Comparison of ENCODE assay signal across 29 mouse cellular contexts in the genomic region with DNA sequence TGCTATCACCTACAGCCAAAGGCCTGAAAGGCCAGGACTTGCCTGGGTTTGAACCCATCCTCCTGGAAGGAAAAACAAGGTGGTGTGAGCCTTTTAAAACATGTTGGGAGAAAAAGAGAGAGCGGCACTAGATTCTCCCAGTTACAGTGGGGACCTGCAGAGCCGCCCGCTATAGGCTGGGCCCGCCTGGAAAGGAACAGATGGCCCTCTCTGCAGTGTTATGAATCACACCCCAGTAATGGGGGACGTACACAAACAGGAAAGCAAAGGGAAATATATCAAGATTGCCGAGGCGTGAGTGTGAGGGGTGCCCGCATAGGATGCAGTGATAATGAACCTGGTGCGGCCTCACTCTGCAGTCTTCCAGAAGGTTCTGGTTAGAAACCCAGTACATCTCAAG. TPM values are rescaled to one million over a fixed set of nuclear protein-coding genes. Genes with fewer than 3 reads are reported as not detected.
DNase-seq lines count a peak whose midpoint lies in the region; ATAC-seq lines count a peak whose summit lies in the region.
"Had no signal": no experiment of that assay in that cellular context is flagged by ENCODE, and none has a peak within 500 bp of the region (broad histone marks: within the 10 kb centered on the region; RNA-seq: fewer than 3 reads in every experiment).

No protein-coding gene starts in this region.

- WGBS in forebrain, embryonic 14.5 days = 64% methylated on average over 9 of the region's 9 CpGs
- 90% methylated on average over 9 of the region's 9 CpGs for WGBS in forebrain, embryonic 11.5 days
- WGBS in heart, embryonic 11.5 days (ENCODE audit: insufficient replicate concordance) = 85% methylated on average over 9 of the region's 9 CpGs

- peak; percentile 53 for DNase-seq in cerebellum, adult 9-10 months
- no peak for DNase-seq in cerebellum, adult 8-10 months
- DNase-seq in forebrain, embryonic 14.5 days (ENCODE audit: low spot score) = peak; percentile 41
- no peak for DNase-seq in forebrain, embryonic 11.5 days (ENCODE audit: low spot score)
- DNase-seq in right cerebral cortex, adult 18-20 months = peak; percentile 29
- no peak for DNase-seq in right cerebral cortex, postnatal 4 days
- DNase-seq: adrenal gland, adult 2 months; adrenal gland, postnatal 14 days; forebrain, postnatal 0 days; gastrocnemius, adult 2 months; gastrocnemius, postnatal 14 days; heart, adult 11 months; heart, postnatal 10 days; heart, postnatal 36 days; kidney, adult 11 months; kidney, adult 8-10 months had no signal

- no peak overlapping the region for H3K9ac ChIP-seq in forebrain, embryonic 14.5 days (ENCODE audit: low read length)
- H3K9ac ChIP-seq in forebrain, embryonic 11.5 days (ENCODE audit: low read length) = no peak overlapping the region
- no peak overlapping the region for H3K9ac ChIP-seq in heart, embryonic 11.5 days (ENCODE audit: low read depth, low read length)
- H3K9ac ChIP-seq: embryonic facial prominence, embryonic 13.5 days; forebrain, embryonic 13.5 days; forebrain, postnatal 0 days; heart, embryonic 12.5 days; heart, embryonic 15.5 days; hindbrain, embryonic 13.5 days; intestine, embryonic 15.5 days had no signal

- ATAC-seq in forebrain, embryonic 14.5 days = peak; percentile 63; the same call in 1 of the 2 replicates
- no peak for ATAC-seq in forebrain, embryonic 11.5 days (replicated peaks; ENCODE audit: low FRiP score)
- no peak for ATAC-seq in heart, embryonic 11.5 days (replicated peaks; ENCODE audit: insufficient number of reproducible peaks, low FRiP score, low TSS enrichment)
- ATAC-seq: CD4-positive, CD25-positive, alpha-beta regulatory T cell, adult 4 months; forebrain, embryonic 13.5 days; forebrain, postnatal 0 days; hindbrain, embryonic 16.5 days; intestine, embryonic 15.5 days had no signal

- no peaks in the 10 kb centered on the region for H3K9me3 ChIP-seq in forebrain, embryonic 14.5 days (replicated peaks; ENCODE audit: control insufficient read depth, low read length)
- no peaks in the 10 kb centered on the region for H3K9me3 ChIP-seq in forebrain, embryonic 11.5 days (ENCODE audit: control insufficient read depth, low read length)
- H3K9me3 ChIP-seq in heart, embryonic 11.5 days (replicated peaks; ENCODE audit: control insufficient read depth, low read length) = no peaks in the 10 kb centered on the region
- H3K9me3 ChIP-seq: embryonic facial prominence, embryonic 10.5 days; embryonic facial prominence, embryonic 13.5 days; forebrain, embryonic 13.5 days; heart, embryonic 12.5 days; heart, embryonic 15.5 days; hindbrain, embryonic 10.5 days; hindbrain, embryonic 13.5 days; intestine, embryonic 15.5 days had no signal

- no peak overlapping the region for H3K4me2 ChIP-seq in forebrain, embryonic 14.5 days (ENCODE audit: low read length)
- no peak overlapping the region for H3K4me2 ChIP-seq in forebrain, embryonic 11.5 days (ENCODE audit: low read depth, low read length, severe bottlenecking)
- H3K4me2 ChIP-seq in heart, embryonic 11.5 days = no peak overlapping the region
- H3K4me2 ChIP-seq: embryonic facial prominence, embryonic 13.5 days; forebrain, embryonic 13.5 days; heart, embryonic 12.5 days; heart, embryonic 15.5 days; hindbrain, embryonic 13.5 days; intestine, embryonic 15.5 days had no signal

- H3K27ac ChIP-seq in forebrain, embryonic 14.5 days (ENCODE audit: low read depth, low read length) = no peak overlapping the region
- no peak overlapping the region for H3K27ac ChIP-seq in forebrain, embryonic 11.5 days (ENCODE audit: low read depth, low read length)
- no peak overlapping the region for H3K27ac ChIP-seq in heart, embryonic 11.5 days (ENCODE audit: low read depth, low read length)
- H3K27ac ChIP-seq: embryonic facial prominence, embryonic 10.5 days; embryonic facial prominence, embryonic 13.5 days; forebrain, embryonic 13.5 days; gastrocnemius, adult 2 months; heart, embryonic 15.5 days; hindbrain, embryonic 10.5 days; hindbrain, embryonic 13.5 days; intestine, embryonic 15.5 days had no signal

- no peaks in the 10 kb centered on the region for H3K36me3 ChIP-seq in forebrain, embryonic 14.5 days (ENCODE audit: control insufficient read depth, insufficient read depth, low read length)
- no peaks in the 10 kb centered on the region for H3K36me3 ChIP-seq in forebrain, embryonic 11.5 days (ENCODE audit: control insufficient read depth, insufficient read depth, low read length)
- no peaks in the 10 kb centered on the region for H3K36me3 ChIP-seq in heart, embryonic 11.5 days (ENCODE audit: control insufficient read depth, insufficient read depth, low read length)
- H3K36me3 ChIP-seq: embryonic facial prominence, embryonic 10.5 days; embryonic facial prominence, embryonic 13.5 days; heart, embryonic 12.5 days; heart, embryonic 15.5 days; hindbrain, embryonic 10.5 days; hindbrain, embryonic 13.5 days; intestine, embryonic 15.5 days had no signal

- no peaks in the 10 kb centered on the region; the same call in 1 of the 2 replicates for H3K27me3 ChIP-seq in forebrain, embryonic 14.5 days (replicated peaks; ENCODE audit: control insufficient read depth, insufficient read depth, low read length)
- no peaks in the 10 kb centered on the region for H3K27me3 ChIP-seq in forebrain, embryonic 11.5 days (ENCODE audit: control insufficient read depth, insufficient read depth, low read length)
- H3K27me3 ChIP-seq in heart, embryonic 11.5 days (ENCODE audit: control insufficient read depth, insufficient read depth, low read length) = peaks cover 4% of the 10 kb centered on the region; the same call in 1 of the 2 replicates
- H3K27me3 ChIP-seq: heart, embryonic 12.5 days; heart, embryonic 15.5 days; hindbrain, embryonic 13.5 days; intestine, embryonic 15.5 days had no signal

- H3K4me3 ChIP-seq in forebrain, embryonic 14.5 days (ENCODE audit: low read depth, low read length) = no peak overlapping the region
- no peak overlapping the region for H3K4me3 ChIP-seq in forebrain, embryonic 11.5 days (ENCODE audit: low read depth, low read length)
- H3K4me3 ChIP-seq in heart, embryonic 11.5 days (ENCODE audit: low read depth, low read length) = no peak overlapping the region
- H3K4me3 ChIP-seq: embryonic facial prominence, embryonic 10.5 days; embryonic facial prominence, embryonic 13.5 days; erythroblast, embryonic 14.5 days; forebrain, embryonic 13.5 days; gastrocnemius, adult 2 months; heart, embryonic 12.5 days; heart, embryonic 15.5 days; hindbrain, embryonic 10.5 days; hindbrain, embryonic 13.5 days; intestine, embryonic 15.5 days had no signal

- peaks cover 4% of the 10 kb centered on the region; the same call in 1 of the 2 replicates for H3K4me1 ChIP-seq in forebrain, embryonic 14.5 days (ENCODE audit: control insufficient read depth, insufficient read depth, low read length)
- H3K4me1 ChIP-seq in forebrain, embryonic 11.5 days (replicated peaks; ENCODE audit: control insufficient read depth, insufficient read depth, low read length) = no peaks in the 10 kb centered on the region
- no peaks in the 10 kb centered on the region for H3K4me1 ChIP-seq in heart, embryonic 11.5 days (ENCODE audit: control insufficient read depth, insufficient read depth, low read length)
- H3K4me1 ChIP-seq: embryonic facial prominence, embryonic 10.5 days; embryonic facial prominence, embryonic 13.5 days; forebrain, embryonic 13.5 days; heart, embryonic 12.5 days; heart, embryonic 15.5 days; hindbrain, embryonic 10.5 days; intestine, embryonic 15.5 days had no signal

RNA-seq across cellular contexts. Expression of gene Zdhhc25, which starts 47.2 kb away (rescaled TPM):
- not detected in 2 replicates for polyA plus RNA-seq in forebrain, embryonic 14.5 days (2014; fragmentation: Nextera tagmentation; extraction: Ambion mirVana)
- not detected in 2 replicates for polyA plus RNA-seq in forebrain, embryonic 11.5 days (2014; fragmentation: Nextera tagmentation; extraction: Ambion mirVana)
- not detected in 2 replicates for polyA plus RNA-seq in heart, embryonic 11.5 days (2014; fragmentation: Nextera tagmentation; extraction: Ambion mirVana)
- polyA plus RNA-seq: adrenal gland, adult 2 months; CD4-positive, CD25-positive, alpha-beta regulatory T cell, adult 4 months; embryonic facial prominence, embryonic 10.5 days; embryonic facial prominence, embryonic 13.5 days; erythroblast, embryonic 14.5 days; forebrain, embryonic 13.5 days; forebrain, postnatal 0 days; frontal cortex, adult 2 months; heart, embryonic 12.5 days; heart, embryonic 15.5 days; hindbrain, embryonic 10.5 days; hindbrain, embryonic 13.5 days; hindbrain, embryonic 16.5 days; intestine, embryonic 15.5 days had no signal

Comparison
In these comparisons a context has a peak if more than half of its experiments do, and no peak if none do; other contexts are left out.
1. DNase-seq: peak in cerebellum, adult 9-10 months (single experiment), forebrain, embryonic 14.5 days (single experiment) and right cerebral cortex, adult 18-20 months (single experiment); none in cerebellum, adult 8-10 months (single experiment), forebrain, embryonic 11.5 days (single experiment) and right cerebral cortex, postnatal 4 days (single experiment).